36 mouse cellular contexts compared by ENCODE assay signal in the genomic region with DNA sequence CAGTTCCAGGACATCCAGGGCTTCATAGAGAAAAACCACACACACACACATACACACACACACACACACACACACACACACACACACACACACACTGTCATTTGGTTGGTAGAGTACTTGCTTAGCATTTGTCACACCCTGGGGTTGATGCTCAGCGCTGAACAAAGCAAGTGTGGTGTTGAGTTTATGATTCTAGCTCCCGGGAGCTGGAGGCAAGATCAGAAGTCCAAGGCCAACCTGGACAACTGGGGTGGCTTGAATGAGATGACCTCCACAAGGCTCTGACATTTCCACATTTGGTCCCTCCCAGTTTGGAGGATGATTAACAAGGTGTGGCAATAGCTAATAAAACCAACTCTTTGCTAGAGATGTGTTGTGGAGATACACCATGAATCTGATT. TPM values are rescaled to one million over a fixed set of nuclear protein-coding genes. Genes with fewer than 3 reads are reported as not detected.
A peak's percentile ranks its signal among the peaks of the same experiment; 100 is the strongest.
DNase-seq lines count a peak whose midpoint lies in the region; ATAC-seq and TF ChIP-seq lines count a peak whose summit lies in the region.
"Had no signal": no experiment of that assay in that cellular context is flagged by ENCODE, and none has a peak within 500 bp of the region (broad histone marks: within the 10 kb centered on the region; RNA-seq: fewer than 3 reads in every experiment).

No protein-coding gene starts in this region.

- no peak overlapping the region for H3K27ac ChIP-seq in intestine, postnatal 0 days (ENCODE audit: low read depth, low read length)
- peak overlapping the region; percentile 78 for H3K27ac ChIP-seq in liver, postnatal 0 days (ENCODE audit: low read depth)
- no peak overlapping the region for H3K27ac ChIP-seq in stomach, postnatal 0 days (replicated peaks)
- H3K27ac ChIP-seq: embryonic facial prominence, embryonic 13.5 days; forebrain, embryonic 10.5 days; forebrain, embryonic 15.5 days; gastrocnemius, adult 2 months; heart, adult 2 months; hindbrain, embryonic 14.5 days; midbrain, embryonic 13.5 days; neural tube, embryonic 15.5 days; stomach, embryonic 15.5 days had no signal

- 37% methylated on average over 2 of the region's 2 CpGs for WGBS in intestine, postnatal 0 days
- WGBS in liver, postnatal 0 days (ENCODE audit: insufficient replicate concordance): 51% methylated on average over 2 of the region's 2 CpGs
- WGBS in stomach, postnatal 0 days: 76% methylated on average over 2 of the region's 2 CpGs

- H3K27me3 ChIP-seq in intestine, postnatal 0 days (replicated peaks; ENCODE audit: control insufficient read depth, insufficient read depth, low read length): no peaks in the 10 kb centered on the region
- no peaks in the 10 kb centered on the region for H3K27me3 ChIP-seq in liver, postnatal 0 days (ENCODE audit: insufficient read depth, low read length)
- no peaks in the 10 kb centered on the region for H3K27me3 ChIP-seq in stomach, postnatal 0 days (ENCODE audit: control insufficient read depth, insufficient read depth, low read length)
- H3K27me3 ChIP-seq: embryonic facial prominence, embryonic 13.5 days; forebrain, embryonic 15.5 days; midbrain, embryonic 13.5 days; Patski; stomach, embryonic 15.5 days had no signal

- H3K9ac ChIP-seq in intestine, postnatal 0 days (ENCODE audit: low read depth, low read length): no peak overlapping the region
- no peak overlapping the region for H3K9ac ChIP-seq in liver, postnatal 0 days (replicated peaks)
- H3K9ac ChIP-seq in stomach, postnatal 0 days (ENCODE audit: low read length): no peak overlapping the region
- H3K9ac ChIP-seq: embryonic facial prominence, embryonic 13.5 days; forebrain, embryonic 15.5 days; heart, embryonic 12.5 days; hindbrain, embryonic 14.5 days; midbrain, embryonic 13.5 days; neural tube, embryonic 15.5 days; stomach, embryonic 15.5 days had no signal

- H3K4me3 ChIP-seq in intestine, postnatal 0 days (ENCODE audit: low read depth, low read length): no peak overlapping the region
- H3K4me3 ChIP-seq in liver, postnatal 0 days (ENCODE audit: low read depth, low read length): no peak overlapping the region
- no peak overlapping the region for H3K4me3 ChIP-seq in stomach, postnatal 0 days (ENCODE audit: low read depth, low read length)
- H3K4me3 ChIP-seq: embryonic facial prominence, embryonic 13.5 days; forebrain, embryonic 10.5 days; forebrain, embryonic 15.5 days; gastrocnemius, adult 2 months; heart, adult 2 months; heart, embryonic 12.5 days; megakaryocyte, embryonic 14.5 days; midbrain, embryonic 13.5 days; neural tube, embryonic 15.5 days; stomach, embryonic 15.5 days had no signal

- peak; percentile 24 for DNase-seq in adrenal gland, postnatal 10 days
- DNase-seq in adrenal gland, postnatal 4 days (ENCODE audit: low spot score in 2 of 2): no peak
- peak; percentile 30 for DNase-seq in adrenal gland, postnatal 14 days
- DNase-seq in liver, postnatal 0 days: peak; percentile 45
- DNase-seq in testis, postnatal 10 days (ENCODE audit: low spot score): no peak
- no peak for DNase-seq in stomach, postnatal 0 days (ENCODE audit: low spot score)
- DNase-seq: cerebellum, adult 18-20 months; cerebellum, postnatal 10 days; gastrocnemius, adult 2 months; heart, adult 2 months; kidney, adult 9 months; kidney, postnatal 10 days; lung, adult 18-20 months; lung, postnatal 4 days; retina, postnatal 1 day; right cerebral cortex, postnatal 14 days; thymus, adult 18-20 months; thymus, postnatal 25 days had no signal

- TF ChIP-seq EP300 in liver, postnatal 0 days (IDR thresholded peaks at IDR 0.05; ENCODE audit: low read depth): no peak
- no peak for TF ChIP-seq EP300 in stomach, postnatal 0 days (optimal IDR thresholded peaks at IDR 0.05)

- peak; percentile 73 for ATAC-seq in intestine, postnatal 0 days
- peak; percentile 94 for ATAC-seq in liver, postnatal 0 days
- ATAC-seq in stomach, postnatal 0 days (ENCODE audit: low FRiP score, low TSS enrichment): no peak
- ATAC-seq: forebrain, embryonic 15.5 days; lung, postnatal 0 days; midbrain, embryonic 13.5 days; Patski had no signal

- TF ChIP-seq CTCF in intestine, postnatal 0 days (IDR thresholded peaks at IDR 0.05; ENCODE audit: low read depth): no peak
- no peak for TF ChIP-seq CTCF in liver, postnatal 0 days (IDR thresholded peaks at IDR 0.05; ENCODE audit: low read depth)
- TF ChIP-seq CTCF in stomach, postnatal 0 days (IDR thresholded peaks at IDR 0.05; ENCODE audit: low read depth): no peak

- no peaks in the 10 kb centered on the region for H3K36me3 ChIP-seq in intestine, postnatal 0 days (ENCODE audit: control insufficient read depth, insufficient read depth)
- H3K36me3 ChIP-seq in liver, postnatal 0 days (replicated peaks; ENCODE audit: insufficient read depth, low read length): no peaks in the 10 kb centered on the region
- H3K36me3 ChIP-seq in stomach, postnatal 0 days (ENCODE audit: control insufficient read depth, insufficient read depth, low read length): no peaks in the 10 kb centered on the region
- H3K36me3 ChIP-seq: embryonic facial prominence, embryonic 13.5 days; forebrain, embryonic 10.5 days; forebrain, embryonic 15.5 days; heart, embryonic 12.5 days; midbrain, embryonic 13.5 days; neural tube, embryonic 15.5 days; stomach, embryonic 15.5 days had no signal

- no peaks in the 10 kb centered on the region for H3K9me3 ChIP-seq in intestine, postnatal 0 days (ENCODE audit: control insufficient read depth)
- H3K9me3 ChIP-seq in liver, postnatal 0 days (ENCODE audit: low read length): no peaks in the 10 kb centered on the region
- no peaks in the 10 kb centered on the region for H3K9me3 ChIP-seq in stomach, postnatal 0 days (ENCODE audit: control insufficient read depth, low read length)
- H3K9me3 ChIP-seq: embryonic facial prominence, embryonic 13.5 days; forebrain, embryonic 10.5 days; forebrain, embryonic 15.5 days; midbrain, embryonic 13.5 days; neural tube, embryonic 15.5 days; stomach, embryonic 15.5 days had no signal

- no peak overlapping the region for H3K4me2 ChIP-seq in intestine, postnatal 0 days (replicated peaks; ENCODE audit: low read depth)
- no peak overlapping the region for H3K4me2 ChIP-seq in liver, postnatal 0 days (ENCODE audit: low read depth, low read length)
- no peak overlapping the region for H3K4me2 ChIP-seq in stomach, postnatal 0 days (replicated peaks; ENCODE audit: low read depth)
- H3K4me2 ChIP-seq: embryonic facial prominence, embryonic 13.5 days; forebrain, embryonic 15.5 days; heart, embryonic 12.5 days; hindbrain, embryonic 14.5 days; midbrain, embryonic 13.5 days; neural tube, embryonic 15.5 days; stomach, embryonic 15.5 days had no signal

- no peaks in the 10 kb centered on the region for H3K4me1 ChIP-seq in intestine, postnatal 0 days (replicated peaks; ENCODE audit: control insufficient read depth, insufficient read depth, low read length)
- H3K4me1 ChIP-seq in liver, postnatal 0 days (ENCODE audit: insufficient read depth): peaks cover 3% of the 10 kb centered on the region; the same call in 1 of the 2 replicates
- no peaks in the 10 kb centered on the region for H3K4me1 ChIP-seq in stomach, postnatal 0 days (replicated peaks; ENCODE audit: control insufficient read depth, insufficient read depth)
- H3K4me1 ChIP-seq: heart, embryonic 12.5 days; megakaryocyte, embryonic 14.5 days; midbrain, embryonic 13.5 days; stomach, embryonic 15.5 days had no signal

RNA-seq across cellular contexts. Expression of gene Tmem53, which starts 20.5 kb away (rescaled TPM):
- 10 to 100 TPM; 50.4 to 60.9 TPM for total RNA-seq in adrenal gland, postnatal 10 days (2021)
- total RNA-seq in adrenal gland, postnatal 4 days (2021): 10 to 100 TPM; 50.7 to 56.9 TPM
- total RNA-seq in adrenal gland, postnatal 14 days (2021): 53.1 and 57.3 TPM in 2 replicates
- polyA plus RNA-seq in intestine, postnatal 0 days (2015; fragmentation: Nextera tagmentation; extraction: Ambion mirVana): 12.8 and 14.0 TPM in 2 replicates
- polyA plus RNA-seq in liver, postnatal 0 days (2015; fragmentation: Nextera tagmentation; extraction: Ambion mirVana): 48.6 and 57.1 TPM in 2 replicates
- polyA plus RNA-seq in stomach, postnatal 0 days (2015; fragmentation: Nextera tagmentation; extraction: Ambion mirVana): 12.9 and 16.3 TPM in 2 replicates
- total RNA-seq: common myeloid progenitor, adult 5-6 weeks; hematopoietic stem cell, adult 5-6 weeks had no signal

RNA-seq across cellular contexts. Expression of gene Armh1, which starts 20.7 kb away (rescaled TPM):
- total RNA-seq in adrenal gland, postnatal 10 days (2021): 1 to 10 TPM; 1.5 to 1.8 TPM
- total RNA-seq in adrenal gland, postnatal 4 days (2021): 1 to 10 TPM; 2.0 to 2.3 TPM
- 2.2 and 2.4 TPM in 2 replicates for total RNA-seq in adrenal gland, postnatal 14 days (2021)
- 0.12 and 0.22 TPM in 2 replicates for polyA plus RNA-seq in intestine, postnatal 0 days (2015; fragmentation: Nextera tagmentation; extraction: Ambion mirVana)
- not detected in 2 replicates for polyA plus RNA-seq in liver, postnatal 0 days (2015; fragmentation: Nextera tagmentation; extraction: Ambion mirVana)
- polyA plus RNA-seq in stomach, postnatal 0 days (2015; fragmentation: Nextera tagmentation; extraction: Ambion mirVana): 0.16 and 0.24 TPM in 2 replicates
- total RNA-seq: common myeloid progenitor, adult 5-6 weeks; gastrocnemius, adult 2 months; gastrocnemius, postnatal 4 days; heart, adult 2 months; hematopoietic stem cell, adult 5-6 weeks; MEL; monocyte, adult 5-6 weeks had no signal
- polyA plus RNA-seq: small intestine, adult 2 months had no signal

RNA-seq across cellular contexts. Expression of gene Kif2c, which starts 48.8 kb away (rescaled TPM):
- total RNA-seq in adrenal gland, postnatal 10 days (2021): 1 to 10 TPM; 6.9 to 9.6 TPM
- total RNA-seq in adrenal gland, postnatal 4 days (2021): 10 to 100 TPM; 16.0 to 16.5 TPM
- total RNA-seq in adrenal gland, postnatal 14 days (2021): 7.1 and 7.2 TPM in 2 replicates
- polyA plus RNA-seq in intestine, postnatal 0 days (2015; fragmentation: Nextera tagmentation; extraction: Ambion mirVana): 6.8 and 7.9 TPM in 2 replicates
- 10.7 and 11.8 TPM in 2 replicates for polyA plus RNA-seq in liver, postnatal 0 days (2015; fragmentation: Nextera tagmentation; extraction: Ambion mirVana)
- polyA plus RNA-seq in stomach, postnatal 0 days (2015; fragmentation: Nextera tagmentation; extraction: Ambion mirVana): 7.9 and 11.5 TPM in 2 replicates
- total RNA-seq: gastrocnemius, adult 2 months had no signal

Comparison
In these comparisons a context has a peak if more than half of its experiments do, and no peak if none do; other contexts are left out.
1. DNase-seq: peak in adrenal gland, postnatal 10 days (single experiment), adrenal gland, postnatal 14 days (single experiment) and liver, postnatal 0 days (single experiment); none in adrenal gland, postnatal 4 days (0 of 2), testis, postnatal 10 days (single experiment) and stomach, postnatal 0 days (single experiment).